Mouse (Mus musculus) lung, postnatal 4 days (tissue): Measurements from ENCODE around the gene Tbl1xr1.
A peak's percentile ranks its signal among the peaks of the same experiment; 100 is the strongest.

Experiments
- DNase-seq, 2 experiments: peaks; one replicate each; pipeline ENCODE4 v3.0.0; 2021

Gene Tbl1xr1

GRCm38 (mm10) chr3:22142846-22143641 lies 66.6 kb downstream of the Tbl1xr1 start:
- peak; percentile 23 to 41 for DNase-seq

- no peak for DNase-seq
Observed at GRCm38 (mm10) chr3:22144255-22144654, 67.8 kb downstream of the Tbl1xr1 start.

- no peak for DNase-seq
Observed at GRCm38 (mm10) chr3:22147433-22147927, 71.0 kb downstream of the Tbl1xr1 start.

DNA sequence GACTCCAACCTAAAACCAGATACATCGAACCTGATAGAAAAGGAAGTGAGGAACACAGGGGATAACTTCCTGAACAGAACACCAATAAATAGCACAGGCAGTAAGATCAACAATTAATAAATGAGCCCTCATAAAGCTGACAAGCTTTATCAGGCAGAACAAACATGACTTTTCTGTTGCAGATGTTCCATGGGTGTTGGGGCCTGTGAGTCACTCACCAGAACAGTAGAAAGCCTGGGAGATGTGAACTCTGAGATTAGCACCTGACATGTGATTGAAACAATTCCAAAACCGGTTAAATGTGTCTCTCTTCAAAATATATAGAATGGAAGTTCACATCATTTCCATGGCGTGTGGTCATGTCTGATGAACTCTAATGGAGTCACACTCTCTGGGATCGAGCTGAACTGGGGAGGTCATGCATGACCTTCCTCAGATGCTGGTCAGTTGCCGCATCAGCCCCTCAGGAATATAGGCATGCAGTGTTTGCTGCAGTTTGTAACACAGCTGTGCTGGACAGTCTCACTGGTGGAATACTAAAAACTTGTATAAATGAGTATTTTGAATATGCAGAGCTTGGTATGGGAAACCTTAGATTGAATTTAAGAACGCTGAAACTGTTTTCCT lies 72.0 kb downstream of the Tbl1xr1 start:
- no peak for DNase-seq

GRCm38 (mm10) chr3:22150872-22151530 lies 74.5 kb downstream of the Tbl1xr1 start:
- no peak for DNase-seq

GRCm38 (mm10) chr3:22152773-22153172 lies 76.3 kb downstream of the Tbl1xr1 start:
- DNase-seq = no peak

GRCm38 (mm10) chr3:22154522-22154921 lies 78.1 kb downstream of the Tbl1xr1 start:
- no peak for DNase-seq

- DNase-seq = no peak
Observed at GRCm38 (mm10) chr3:22156397-22156796, 79.9 kb downstream of the Tbl1xr1 start.

DNA sequence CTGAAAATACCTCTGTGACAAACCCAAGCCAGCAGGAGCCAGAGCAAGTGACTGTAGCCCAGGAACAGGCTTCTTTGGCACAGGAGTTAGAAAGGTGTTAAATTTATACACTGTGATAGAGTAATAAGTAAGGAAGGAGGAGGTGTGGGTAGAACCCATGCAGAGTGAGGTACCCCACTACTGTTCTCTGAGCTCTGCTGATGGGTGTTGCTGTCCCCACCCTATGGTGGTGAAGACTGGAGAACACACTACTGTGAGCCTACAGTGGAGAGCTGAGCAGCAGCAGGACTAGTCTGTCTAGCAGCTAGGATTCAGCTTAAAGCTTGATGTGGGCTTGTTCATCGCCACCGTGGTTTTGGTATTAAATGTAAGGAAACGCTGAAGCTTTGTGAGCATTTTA lies 86.5 kb downstream of the Tbl1xr1 start:
- no peak for DNase-seq

- no peak for DNase-seq
Observed at GRCm38 (mm10) chr3:22167856-22168255, 91.4 kb downstream of the Tbl1xr1 start.

DNA sequence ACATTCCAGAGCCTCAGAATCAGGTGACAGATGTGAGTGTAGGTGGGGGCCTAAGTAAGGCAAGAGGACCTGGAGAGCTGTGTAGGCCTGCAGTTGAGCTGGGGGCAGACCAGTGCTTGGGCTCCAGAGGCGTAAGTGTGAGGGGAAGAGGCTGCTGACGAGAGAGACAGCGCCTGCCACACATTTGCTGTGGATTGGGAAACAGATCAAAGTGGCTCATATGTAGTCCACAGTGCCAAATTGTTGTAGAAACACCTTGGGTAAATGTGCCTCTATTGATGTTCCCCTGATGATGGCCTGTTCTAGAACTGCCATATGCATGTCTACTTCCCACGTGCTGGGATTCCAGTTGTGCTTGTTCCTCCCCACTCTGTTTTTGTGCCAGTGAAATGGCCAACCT lies 92.0 kb downstream of the Tbl1xr1 start:
- DNase-seq = no peak

GRCm38 (mm10) chr3:22171526-22171925 lies 95.1 kb downstream of the Tbl1xr1 start:
- no peak for DNase-seq

GRCm38 (mm10) chr3:22172410-22172809 lies 96.0 kb downstream of the Tbl1xr1 start:
- DNase-seq = no peak

DNA sequence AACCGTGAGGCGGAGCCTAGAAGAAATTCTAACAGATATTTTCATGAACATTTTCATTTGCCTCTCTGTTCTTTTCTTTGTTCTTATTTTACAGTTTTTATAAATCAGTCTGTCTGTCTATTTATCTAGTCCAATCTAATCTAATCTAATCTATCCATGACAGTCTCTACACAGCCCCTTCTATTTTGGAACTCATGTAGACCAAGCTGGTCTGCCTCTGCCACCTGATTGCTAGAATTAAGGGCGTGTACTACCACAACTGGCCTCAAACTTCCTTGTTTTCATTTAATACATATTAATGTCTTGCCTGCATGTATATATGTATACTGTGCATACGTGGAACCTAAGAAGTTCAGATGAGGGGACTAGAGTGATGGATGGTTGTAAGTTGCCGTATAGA lies 96.7 kb downstream of the Tbl1xr1 start:
- DNase-seq = no peak

- DNase-seq = no peak
Observed at GRCm38 (mm10) chr3:22174232-22174631, 97.8 kb downstream of the Tbl1xr1 start.

- no peak for DNase-seq
Observed at GRCm38 (mm10) chr3:22180076-22180475, 103.6 kb downstream of the Tbl1xr1 start.

DNA sequence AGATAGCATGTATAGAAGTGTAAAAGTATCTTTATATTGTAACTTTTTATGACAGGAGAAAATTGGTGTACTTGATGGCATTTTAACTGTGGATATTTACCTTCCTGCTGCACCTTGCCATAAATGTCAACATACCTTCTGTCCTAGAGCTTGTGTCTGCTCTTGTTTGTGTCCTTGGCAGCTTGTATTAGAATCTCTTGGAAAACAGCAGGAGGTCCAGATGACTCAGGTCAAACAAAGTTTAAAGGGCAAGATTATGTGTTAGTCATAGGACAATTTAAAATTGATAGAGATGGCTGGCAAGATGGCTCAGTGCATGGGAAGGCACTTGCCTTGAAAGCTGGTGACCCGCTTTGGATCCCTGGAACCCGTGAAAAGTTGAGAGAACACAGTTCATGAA lies 104.6 kb downstream of the Tbl1xr1 start:
- DNase-seq = no peak

- DNase-seq = no peak
Observed at GRCm38 (mm10) chr3:22185265-22185664, 108.8 kb downstream of the Tbl1xr1 start.

- peak in 1 of 2 experiments; percentile 8 for DNase-seq
Observed at GRCm38 (mm10) chr3:22190498-22190897, 114.0 kb downstream of the Tbl1xr1 start.

DNA sequence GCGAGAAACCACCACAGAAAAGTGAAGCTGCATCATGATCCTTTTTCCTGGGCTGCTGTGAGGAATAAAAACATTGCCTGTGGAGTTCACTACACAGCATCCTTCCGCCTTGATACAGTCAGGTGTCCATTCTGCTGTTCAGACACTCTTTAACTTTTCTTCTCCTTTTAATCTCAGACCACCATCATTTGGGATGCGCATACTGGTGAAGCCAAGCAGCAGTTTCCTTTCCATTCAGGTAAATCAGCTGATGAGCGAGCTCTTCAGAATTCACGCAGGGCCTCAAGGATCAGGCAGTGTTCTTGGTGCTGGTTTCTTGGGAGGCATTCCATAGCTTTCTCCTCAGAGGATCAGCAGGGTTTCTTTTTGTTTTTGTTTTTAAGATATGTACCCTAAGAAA lies 116.5 kb downstream of the Tbl1xr1 start:
- no peak for DNase-seq

DNA sequence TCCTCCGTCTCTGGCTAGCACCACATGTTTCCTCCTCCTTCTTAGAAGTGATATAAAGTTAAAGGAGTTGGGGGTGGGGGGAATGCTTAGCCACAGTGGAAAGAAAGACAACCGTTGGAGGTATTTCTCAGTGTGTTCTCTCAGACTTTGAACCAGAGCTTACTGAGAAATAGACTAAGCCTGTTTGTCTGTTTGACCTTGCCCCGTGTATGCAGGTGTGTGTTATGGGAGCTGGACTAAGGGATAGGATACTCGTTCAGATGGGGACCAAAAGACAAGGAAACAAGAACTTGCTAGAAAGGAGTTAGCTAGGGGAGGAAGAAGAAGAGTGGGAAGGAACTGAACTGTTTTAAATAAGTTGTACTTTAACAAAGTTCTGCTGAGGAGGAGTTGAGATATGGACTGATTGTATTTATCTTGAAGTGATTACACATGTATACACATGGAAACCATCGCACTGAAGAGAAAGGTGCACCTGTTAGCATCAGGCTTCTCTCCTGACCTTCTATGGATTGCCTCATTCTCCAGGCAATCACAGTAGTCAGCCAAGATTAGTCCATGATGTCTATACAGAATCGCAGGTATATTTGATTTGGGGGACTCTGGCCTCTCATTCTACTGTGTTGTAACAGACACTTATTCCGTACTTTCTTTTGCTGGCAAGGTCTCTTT lies 117.9 kb downstream of the Tbl1xr1 start:
- DNase-seq = no peak

DNA sequence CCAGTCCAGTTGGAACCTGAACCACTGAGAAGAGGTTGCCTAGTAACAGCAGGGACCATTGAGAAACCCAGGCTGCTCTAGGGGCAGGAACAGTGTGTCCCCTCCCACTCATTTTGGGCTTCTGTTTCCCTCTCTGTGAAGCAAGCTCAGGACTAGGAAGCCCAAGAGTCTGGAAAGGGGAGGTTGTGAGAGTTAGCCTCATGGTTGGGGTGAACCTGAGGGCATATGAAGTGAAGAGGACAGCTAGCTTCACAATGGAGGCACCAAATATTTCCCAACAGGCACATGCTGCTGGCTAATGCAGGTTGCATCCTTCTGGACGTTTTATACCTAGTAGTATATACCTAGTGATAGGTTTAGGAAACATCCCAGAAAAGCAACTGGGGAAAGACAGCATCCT lies 122.3 kb downstream of the Tbl1xr1 start:
- DNase-seq = no peak

GRCm38 (mm10) chr3:22204186-22204585 lies 127.7 kb downstream of the Tbl1xr1 start:
- DNase-seq = no peak
